Comparison of ENCODE assay signal across 19 mouse cellular contexts in genomic region chr6:47420156-47420555, GRCm38 (mm10).
"Had no signal": no experiment of that assay in that cellular context is flagged by ENCODE, and none has a peak within 500 bp of the region (broad histone marks: within the 10 kb centered on the region; RNA-seq: fewer than 3 reads in every experiment).

No protein-coding gene starts in this region.

- H3K4me2 ChIP-seq: lung, embryonic 14.5 days; midbrain, embryonic 12.5 days; neural tube, embryonic 13.5 days; neural tube, embryonic 15.5 days had no signal

- DNase-seq: lung, adult 18-20 months; lung, embryonic 14.5 days; lung, postnatal 10 days; lung, postnatal 4 days; midbrain, embryonic 14.5 days; retina, postnatal 1 day; right cerebral cortex, adult 18-20 months; right cerebral cortex, postnatal 25 days; right cerebral cortex, postnatal 4 days; spleen, adult 18-20 months; thymus, adult 18-20 months; thymus, postnatal 14 days; thymus, postnatal 36 days had no signal

- H3K36me3 ChIP-seq: midbrain, embryonic 10.5 days; midbrain, embryonic 12.5 days; neural tube, embryonic 13.5 days; neural tube, embryonic 15.5 days had no signal

- H3K4me3 ChIP-seq: midbrain, embryonic 10.5 days; midbrain, embryonic 12.5 days; myocyte; neural tube, embryonic 13.5 days; neural tube, embryonic 15.5 days had no signal

- H3K9me3 ChIP-seq: midbrain, embryonic 10.5 days; midbrain, embryonic 12.5 days; neural tube, embryonic 13.5 days; neural tube, embryonic 15.5 days had no signal

- H3K4me1 ChIP-seq: midbrain, embryonic 10.5 days; midbrain, embryonic 12.5 days; neural tube, embryonic 13.5 days; neural tube, embryonic 15.5 days had no signal

- H3K27me3 ChIP-seq: midbrain, embryonic 12.5 days; neural tube, embryonic 13.5 days; neural tube, embryonic 15.5 days had no signal

- H3K27ac ChIP-seq: midbrain, embryonic 10.5 days; midbrain, embryonic 12.5 days; neural tube, embryonic 13.5 days; neural tube, embryonic 15.5 days had no signal

- ATAC-seq: midbrain, embryonic 16.5 days had no signal

- H3K9ac ChIP-seq: lung, embryonic 14.5 days; midbrain, embryonic 12.5 days; neural tube, embryonic 13.5 days; neural tube, embryonic 15.5 days had no signal
